Mouse (Mus musculus) olfactory bulb, adult 2 months (tissue): Measurements from ENCODE around the gene 1110017D15Rik.

ENCODE experiments used
- CTCF ChIP-seq: fragments of 200-500 bp; IDR thresholded peaks from 2 replicates; pipeline ENCODE4 v1.5.1; 2012; ENCODE audit warnings: low read depth, mild to moderate bottlenecking, low read length, moderate library complexity; ENCODE audit not compliant: insufficient read depth
- POLR2A ChIP-seq: fragments of 200-500 bp; IDR thresholded peaks from 2 replicates; pipeline ENCODE4 v1.6.1; 2012; ENCODE audit warnings: mild to moderate bottlenecking, low read depth, low read length, moderate library complexity; ENCODE audit not compliant: insufficient read depth

- TF ChIP-seq CTCF (no peak), POLR2A (peak; percentile 71)
Measured at GRCm38 (mm10) chr4:41506906-41507305, 10.2 kb downstream of the 1110017D15Rik start.
